Mouse (Mus musculus): ENCODE data around the gene Rasgrp4.

DNA sequence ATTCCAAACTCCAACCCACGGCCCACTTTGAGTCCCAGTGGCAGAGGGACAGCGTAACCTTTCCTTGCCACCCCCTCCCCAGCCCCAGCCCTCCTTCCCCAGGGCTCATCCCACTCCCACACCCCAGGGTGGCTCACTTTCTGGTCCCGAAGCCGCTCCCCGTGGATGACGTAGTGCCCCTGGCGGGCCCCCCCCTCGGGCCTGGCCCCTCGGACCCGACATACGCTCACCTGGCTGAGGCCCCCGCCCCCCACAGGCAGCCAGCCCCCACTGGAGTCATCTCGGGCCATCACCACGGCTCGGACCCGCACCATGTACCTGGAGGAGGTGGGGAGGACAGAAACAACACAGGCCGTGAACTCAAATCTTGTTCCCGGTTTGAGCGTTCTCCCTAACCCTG lies 33.0 kb downstream of the Rasgrp4 start:
- no peak for TF ChIP-seq USF1 (IDR thresholded peaks at IDR 0.05; ENCODE audit: low read depth, low read length)
- TF ChIP-seq EP300 (IDR thresholded peaks at IDR 0.05; ENCODE audit: low read length) = no peak
- no peak for TF ChIP-seq POLR2A (IDR thresholded peaks at IDR 0.05; ENCODE audit: low read depth, low read length)
- no peak for TF ChIP-seq TBP (conservative IDR thresholded peaks at IDR 0.05; ENCODE audit: low read depth, low read length)
- no peak for TF ChIP-seq CTCF (conservative IDR thresholded peaks at IDR 0.05 in 1 of 2, IDR thresholded peaks at IDR 0.05 in 1 of 2; ENCODE audit: low read depth in 2 of 2, low read length in 2 of 2)
- no peak for TF ChIP-seq JUN (IDR thresholded peaks at IDR 0.05; ENCODE audit: insufficient read depth, low read depth, low read length)
- no peak for TF ChIP-seq BHLHE40 (IDR thresholded peaks at IDR 0.05; ENCODE audit: low read depth, low read length)
- TF ChIP-seq HCFC1 (IDR thresholded peaks at IDR 0.05; ENCODE audit: low read depth, low read length) = no peak
- no peak for TF ChIP-seq JUND (conservative IDR thresholded peaks at IDR 0.05; ENCODE audit: low read depth, low read length)
- TF ChIP-seq USF2 (conservative IDR thresholded peaks at IDR 0.05; ENCODE audit: low read depth, low read length) = no peak
